Mouse (Mus musculus): Measurements from ENCODE around the gene Usp5.

GRCm38 (mm10) chr6:124865766-124866362 lies 36.6 kb upstream of the Usp5 start:
- TF ChIP-seq GATA1 (IDR thresholded peaks at IDR 0.05; ENCODE audit: borderline replicate concordance, low read length) (no peak), FLI1 (IDR thresholded peaks at IDR 0.05; ENCODE audit: low read length) (no peak)
